Mouse (Mus musculus) liver, postnatal 0 days (tissue): ENCODE results near the gene Map10. TPM values are rescaled to one million over a fixed set of nuclear protein-coding genes. Genes with fewer than 3 reads are reported as not detected.

ENCODE experiments used
- ATAC-seq: fragments of 200-750 bp; cut with Nextera tagmentation; 2 replicates; pipeline ENCODE4 v1.8.0; 2017; ENCODE audit warnings: mild to moderate bottlenecking, moderate library complexity
- DNase-seq: peaks from one replicate; pipeline ENCODE4 v3.0.0-alpha.2; 2016
- H3K27ac ChIP-seq: fragments of 300-500 bp; sonication (generic); 2 replicates; pipeline ENCODE4 v1.5.1; 2014; ENCODE audit warnings: antibody characterized with exemption, moderate library complexity, mild to moderate bottlenecking, low read depth
- H3K27me3 ChIP-seq: fragments of 300-500 bp; sonication (generic); 2 replicates; pipeline ENCODE4 v1.6.1; 2014; ENCODE audit warnings: low read length, control low read depth, mixed read lengths; ENCODE audit not compliant: insufficient read depth
- H3K36me3 ChIP-seq: fragments of 300-500 bp; sonication (generic); replicated peaks from 2 replicates; pipeline ENCODE4 v1.6.1; 2014; ENCODE audit warnings: mild to moderate bottlenecking, control low read depth, low read length, moderate library complexity, mixed read lengths; ENCODE audit not compliant: insufficient read depth
- H3K4me1 ChIP-seq: fragments of 300-500 bp; sonication (generic); 2 replicates; pipeline ENCODE4 v1.6.1; 2014; ENCODE audit warnings: antibody characterized with exemption, mild to moderate bottlenecking, control low read depth; ENCODE audit not compliant: insufficient read depth
- H3K4me2 ChIP-seq: fragments of 300-500 bp; sonication (generic); 2 replicates; pipeline ENCODE4 v1.6.1; 2014; ENCODE audit warnings: low read depth, mild to moderate bottlenecking, low read length, moderate library complexity, mixed read lengths
- H3K4me3 ChIP-seq: fragments of 300-500 bp; sonication (generic); 2 replicates; pipeline ENCODE4 v1.5.1; 2014; ENCODE audit warnings: low read depth, low read length
- H3K9ac ChIP-seq: fragments of 300-500 bp; sonication (generic); replicated peaks from 2 replicates; pipeline ENCODE4 v1.6.1; 2014; ENCODE audit warnings: mild to moderate bottlenecking, moderate library complexity
- H3K9me3 ChIP-seq: fragments of 300-500 bp; sonication (generic); 2 replicates; pipeline ENCODE4 v1.6.1; 2016; ENCODE audit warnings: mild to moderate bottlenecking, control low read depth, low read length, mixed read lengths
- CTCF ChIP-seq: sonication (generic); IDR thresholded peaks from 2 replicates; pipeline ENCODE4 v1.5.1; 2016; ENCODE audit warnings: antibody characterized with exemption, low read depth
- EP300 ChIP-seq: IDR thresholded peaks from 2 replicates; pipeline ENCODE4 v1.6.1; 2016; ENCODE audit warnings: antibody characterized with exemption, low read depth, mild to moderate bottlenecking
- WGBS: fragments of 180-500 bp; shearing (Covaris S2); extraction: QIAGEN DNeasy Blood & Tissue Kit; methylation state at CpG from one replicate; pipeline ENCODE4 v1.1.7; 2014; ENCODE audit not compliant: insufficient replicate concordance; 5-methylcytosine and 5-hydroxymethylcytosine counted together
- polyA plus RNA-seq: library from polyadenylated mRNA; unstranded; fragments of >200 nt; fragmentation: Nextera tagmentation; extraction: Ambion mirVana; gene quantifications from 2 replicates; pipeline ENCODE4 v1.2.1, GENCODE M21; 2015

Gene Map10
- polyA plus RNA-seq, 1 experiment from 2014 or later: 0.67 TPM

DNA sequence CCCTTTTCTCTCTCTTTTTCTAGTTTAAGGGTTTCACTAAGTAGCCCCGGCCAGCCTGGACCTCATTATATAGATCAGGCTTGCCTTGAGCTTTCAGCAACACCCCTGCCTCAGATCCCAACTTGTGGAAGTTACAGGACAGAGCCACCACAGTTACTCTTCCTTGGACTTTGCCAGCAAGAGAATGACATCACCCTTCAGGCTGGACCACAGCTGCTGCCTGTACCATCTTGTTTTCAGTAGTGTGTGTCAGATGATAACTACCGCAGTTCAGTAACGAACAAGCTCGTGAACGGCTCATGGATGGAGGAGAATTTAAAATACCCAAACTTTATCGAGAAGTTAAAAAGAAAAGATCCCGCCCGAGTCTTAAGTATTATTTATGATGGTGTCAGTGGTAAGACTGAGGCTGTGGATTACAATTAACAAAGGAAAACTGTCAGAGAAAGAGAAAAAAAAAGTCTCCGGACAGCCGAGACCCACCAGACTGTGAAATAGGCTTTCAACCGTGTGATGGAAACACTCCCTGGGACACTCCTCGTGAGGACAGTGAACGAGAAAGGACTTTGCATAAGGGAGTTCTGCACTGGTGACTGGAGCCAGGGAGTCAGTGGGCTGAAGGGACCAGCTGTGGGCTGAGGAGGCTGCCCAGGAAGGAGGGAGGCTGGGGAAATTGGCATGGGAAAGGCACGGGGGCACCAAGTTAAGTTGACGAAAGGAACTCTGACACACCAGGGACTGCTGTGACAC is 20.7 kb downstream of the Map10 start:
- Histone ChIP-seq H3K4me1 (no peaks in the 10 kb centered on the region), H3K4me2 (no peak overlapping the region), H3K9me3 (no peaks in the 10 kb centered on the region), H3K36me3 (no peaks in the 10 kb centered on the region), H3K4me3 (no peak overlapping the region), H3K27ac (no peak overlapping the region), H3K9ac (no peak overlapping the region), H3K27me3 (no peaks in the 10 kb centered on the region)
- no peak for TF ChIP-seq CTCF
- no peak for TF ChIP-seq EP300
- WGBS: 67% methylated on average over 15 of the region's 15 CpGs
- no peak for DNase-seq
- no peak for ATAC-seq

DNA sequence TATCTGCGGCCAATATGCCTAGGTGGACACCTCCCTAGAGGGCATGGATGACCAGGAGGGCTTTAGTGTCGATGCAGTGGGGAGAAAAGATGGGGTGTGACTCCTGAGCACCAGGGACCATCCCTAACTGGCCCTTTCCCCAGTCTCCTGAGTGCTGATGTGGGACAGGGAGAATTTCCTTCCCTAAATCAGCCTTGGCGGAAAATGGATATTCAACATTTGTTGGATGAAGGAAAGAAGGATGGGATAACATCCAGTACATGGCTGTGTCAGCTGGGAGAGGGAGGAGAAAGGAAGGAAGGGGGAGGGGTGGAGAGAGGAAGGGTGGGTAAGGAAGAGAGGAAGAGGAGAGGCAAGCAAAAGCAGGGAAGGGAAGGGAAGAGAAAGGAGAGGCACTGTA is 21.3 kb downstream of the Map10 start:
- TF ChIP-seq CTCF (no peak), EP300 (no peak)
- no peak overlapping the region for H3K27ac ChIP-seq
- no peak for ATAC-seq
- H3K27me3 ChIP-seq: no peaks in the 10 kb centered on the region
- H3K4me2 ChIP-seq: no peak overlapping the region
- no peak overlapping the region for H3K4me3 ChIP-seq
- WGBS: 68% methylated on average over 3 of the region's 3 CpGs
- DNase-seq: no peak
- H3K4me1 ChIP-seq: no peaks in the 10 kb centered on the region
- H3K9me3 ChIP-seq: no peaks in the 10 kb centered on the region
- H3K9ac ChIP-seq: no peak overlapping the region
- no peaks in the 10 kb centered on the region for H3K36me3 ChIP-seq

DNA sequence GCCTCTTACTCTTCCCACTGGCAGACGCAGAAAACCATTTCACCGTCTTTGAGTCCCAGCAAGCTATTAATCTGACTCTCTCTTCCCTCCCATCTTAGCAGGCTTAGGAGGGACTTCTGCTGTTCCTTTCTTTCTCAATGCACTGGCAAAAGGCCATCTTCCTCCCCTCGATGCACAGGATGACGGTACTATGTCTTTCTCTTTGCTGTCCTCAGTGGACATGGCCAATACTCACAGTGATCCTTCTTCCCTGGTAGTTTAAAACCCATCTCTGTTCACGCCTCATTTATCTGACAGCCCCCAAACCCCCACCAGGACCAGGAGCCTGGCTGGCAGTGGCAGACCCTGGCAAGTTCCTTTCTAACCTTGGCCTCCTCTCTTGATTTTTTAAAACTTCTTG is 22.8 kb downstream of the Map10 start:
- H3K27ac ChIP-seq: no peak overlapping the region
- 64% methylated on average over 5 of the region's 5 CpGs for WGBS
- no peaks in the 10 kb centered on the region for H3K36me3 ChIP-seq
- TF ChIP-seq CTCF (no peak), EP300 (no peak)
- no peak overlapping the region for H3K4me2 ChIP-seq
- DNase-seq (no peak), ATAC-seq (no peak)
- no peaks in the 10 kb centered on the region for H3K9me3 ChIP-seq
- no peak overlapping the region for H3K9ac ChIP-seq
- no peak overlapping the region for H3K4me3 ChIP-seq
- no peaks in the 10 kb centered on the region for H3K4me1 ChIP-seq
- no peaks in the 10 kb centered on the region for H3K27me3 ChIP-seq

DNA sequence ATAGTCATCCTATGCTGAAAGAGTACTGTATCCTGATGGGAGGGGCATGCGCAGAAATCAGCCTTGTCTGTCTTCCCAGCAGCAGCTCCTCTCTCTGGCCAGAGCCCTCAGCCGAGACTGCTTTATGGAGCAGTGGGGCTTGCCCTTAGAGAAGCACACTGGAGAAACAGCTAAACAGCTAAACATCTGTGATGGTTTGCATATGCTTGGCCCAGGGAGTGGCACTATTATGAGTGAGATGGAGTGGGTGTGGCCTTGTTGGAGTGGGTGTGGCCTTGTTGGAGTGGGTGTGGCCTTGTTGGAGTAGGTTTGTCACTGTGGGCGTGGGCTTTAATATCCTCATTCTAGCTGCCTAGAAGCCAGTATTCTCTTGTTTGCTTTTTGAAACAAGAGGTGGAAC is 23.6 kb downstream of the Map10 start:
- no peak overlapping the region for H3K9ac ChIP-seq
- WGBS: 83% methylated on average over 3 of the region's 3 CpGs
- no peak overlapping the region for H3K27ac ChIP-seq
- TF ChIP-seq CTCF (no peak), EP300 (no peak)
- no peaks in the 10 kb centered on the region for H3K36me3 ChIP-seq
- no peak for ATAC-seq
- no peak overlapping the region for H3K4me2 ChIP-seq
- H3K9me3 ChIP-seq: no peaks in the 10 kb centered on the region; the same call in 1 of the 2 replicates
- no peaks in the 10 kb centered on the region for H3K27me3 ChIP-seq
- H3K4me1 ChIP-seq: no peaks in the 10 kb centered on the region
- H3K4me3 ChIP-seq: no peak overlapping the region
- no peak for DNase-seq

DNA sequence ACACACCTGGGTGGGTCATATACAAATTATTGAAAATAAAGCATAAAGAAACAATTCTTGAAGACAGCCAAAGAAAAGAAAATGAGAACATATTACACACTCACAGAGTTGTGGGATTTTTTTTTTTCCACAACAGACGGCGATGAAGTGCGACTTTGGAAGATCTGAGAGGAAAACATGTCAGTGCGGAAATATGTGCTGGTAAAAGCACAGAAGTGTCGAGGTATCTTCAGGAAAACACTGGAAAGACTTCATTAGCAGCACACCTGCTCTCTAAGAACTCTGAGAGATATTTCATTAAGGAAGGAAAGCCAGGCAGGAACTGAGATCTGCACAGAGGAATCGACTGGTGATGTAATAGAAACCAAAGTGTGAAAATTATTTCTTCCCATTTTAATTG is 26.3 kb downstream of the Map10 start:
- H3K9ac ChIP-seq: no peak overlapping the region
- TF ChIP-seq EP300: no peak
- no peak for TF ChIP-seq CTCF
- H3K27ac ChIP-seq: no peak overlapping the region
- H3K9me3 ChIP-seq: no peaks in the 10 kb centered on the region; the same call in 1 of the 2 replicates
- H3K27me3 ChIP-seq: no peaks in the 10 kb centered on the region
- H3K4me3 ChIP-seq: no peak overlapping the region
- DNase-seq (no peak), ATAC-seq (no peak)
- 75% methylated on average over 6 of the region's 6 CpGs for WGBS
- H3K4me1 ChIP-seq: no peaks in the 10 kb centered on the region
- no peak overlapping the region for H3K4me2 ChIP-seq
- no peaks in the 10 kb centered on the region for H3K36me3 ChIP-seq

DNA sequence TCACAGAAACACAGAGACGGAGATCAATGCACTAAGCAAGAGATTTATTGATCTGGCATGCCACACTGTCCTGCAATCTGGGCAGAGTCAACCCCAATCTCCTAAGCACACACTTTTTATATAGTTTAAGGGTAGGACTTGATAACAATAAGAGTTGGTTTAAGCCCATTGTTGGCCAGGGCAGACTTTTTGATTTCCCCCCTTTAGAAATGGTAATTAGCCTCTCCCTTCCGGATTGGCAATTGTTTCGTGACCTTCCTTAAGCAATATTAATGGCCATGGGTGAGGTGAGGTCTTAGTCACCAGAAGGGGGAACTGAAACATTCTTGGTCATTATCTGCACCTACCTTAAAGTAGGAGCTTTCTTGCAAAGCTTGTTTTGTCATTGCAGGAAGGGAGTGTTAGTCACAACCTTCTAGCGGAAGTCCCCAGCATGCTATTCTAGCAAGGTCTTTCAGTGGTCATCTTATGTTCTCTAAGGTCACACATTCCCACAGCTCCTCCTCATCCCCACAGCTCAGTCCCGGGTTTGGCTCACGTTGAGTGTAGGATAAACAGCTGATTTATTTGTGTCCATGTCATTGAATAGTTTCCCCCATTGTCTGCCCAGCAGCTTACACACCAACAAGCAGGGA is 29.9 kb downstream of the Map10 start:
- ATAC-seq (no peak), DNase-seq (no peak)

More for the DNA sequence above, 29.9 kb downstream of the Map10 start:
- no peaks in the 10 kb centered on the region for H3K27me3 ChIP-seq
- no peaks in the 10 kb centered on the region for H3K4me1 ChIP-seq
- no peaks in the 10 kb centered on the region; the same call in 1 of the 2 replicates for H3K9me3 ChIP-seq
- H3K9ac ChIP-seq: no peak overlapping the region
- no peak overlapping the region for H3K4me2 ChIP-seq
- H3K36me3 ChIP-seq: no peaks in the 10 kb centered on the region
- no peak overlapping the region for H3K4me3 ChIP-seq
- no peak overlapping the region for H3K27ac ChIP-seq
- WGBS: 62% methylated on average over 6 of the region's 6 CpGs
- TF ChIP-seq EP300: no peak
- TF ChIP-seq CTCF: no peak
